Mouse (Mus musculus) c-Kit-positive CD71-negative TER-119-negative erythroid progenitor cells, embryonic 14.5 days (primary cell): ENCODE measurements at regions not wholly inside any gene's neighbourhood (a gene's known extent, or its start where the extent isn't known, plus 50 kb on each side); places are given as distances from the start of the nearest gene placed in this dataset.

Source experiments
- DNase-seq: peaks from one replicate; pipeline ENCODE4 v3.0.0-alpha.2; 2013; ENCODE audit warnings: low read depth

DNA sequence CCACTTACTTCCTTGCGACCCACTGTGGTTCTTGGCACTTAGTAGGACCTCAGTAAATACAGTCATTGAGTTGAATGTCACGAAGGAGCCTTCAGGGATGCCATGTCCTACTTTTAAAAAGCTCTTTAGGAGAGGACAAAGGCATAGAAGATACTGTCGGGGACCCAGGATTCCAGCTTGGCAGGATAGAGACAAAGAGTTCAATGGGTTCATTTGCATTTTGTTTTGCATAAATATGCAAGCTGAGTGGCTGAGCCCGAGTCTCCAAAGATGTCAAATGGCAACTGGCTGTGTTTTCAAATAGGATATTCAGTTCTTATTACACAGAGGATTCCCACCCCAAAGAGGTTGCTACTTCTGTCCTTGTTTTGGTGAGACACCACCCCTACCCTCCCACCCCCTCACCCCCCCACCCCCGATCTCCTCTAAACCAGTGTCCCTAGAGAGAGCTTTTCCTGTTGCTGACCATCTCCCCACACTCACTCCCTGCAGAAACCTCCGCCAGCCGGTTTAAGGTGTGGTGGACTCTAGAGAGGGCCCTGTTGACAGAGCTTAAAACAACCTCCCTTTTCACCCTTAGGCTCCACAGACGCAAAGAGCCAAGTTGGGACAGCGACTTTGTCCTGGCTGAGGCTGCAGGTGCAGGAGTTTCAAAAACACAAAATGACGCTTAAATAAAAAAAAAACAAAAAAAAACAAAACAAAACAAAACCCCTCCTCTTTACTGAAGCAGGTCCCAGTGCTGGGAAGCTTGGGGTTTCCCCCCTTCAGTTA lies 57.9 kb downstream of the Sox9 start:
- DNase-seq: no peak

DNA sequence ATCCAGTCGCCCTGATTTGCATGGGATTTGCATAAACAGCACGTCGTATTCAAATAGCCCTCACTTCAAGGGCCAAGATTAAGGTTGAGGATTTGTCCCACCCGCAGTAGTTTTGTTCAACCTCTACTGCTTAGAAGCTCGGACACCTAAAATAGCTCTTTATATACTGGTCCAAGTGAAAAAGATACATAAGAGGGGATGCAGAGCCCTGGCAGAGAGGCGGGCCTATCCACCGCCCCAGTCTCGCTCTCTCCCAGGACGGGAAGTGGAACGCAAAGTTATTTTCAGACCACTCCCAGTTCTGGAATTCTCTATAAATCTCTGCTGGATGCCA lies 58.4 kb downstream of the Sox9 start:
- no peak for DNase-seq

DNA sequence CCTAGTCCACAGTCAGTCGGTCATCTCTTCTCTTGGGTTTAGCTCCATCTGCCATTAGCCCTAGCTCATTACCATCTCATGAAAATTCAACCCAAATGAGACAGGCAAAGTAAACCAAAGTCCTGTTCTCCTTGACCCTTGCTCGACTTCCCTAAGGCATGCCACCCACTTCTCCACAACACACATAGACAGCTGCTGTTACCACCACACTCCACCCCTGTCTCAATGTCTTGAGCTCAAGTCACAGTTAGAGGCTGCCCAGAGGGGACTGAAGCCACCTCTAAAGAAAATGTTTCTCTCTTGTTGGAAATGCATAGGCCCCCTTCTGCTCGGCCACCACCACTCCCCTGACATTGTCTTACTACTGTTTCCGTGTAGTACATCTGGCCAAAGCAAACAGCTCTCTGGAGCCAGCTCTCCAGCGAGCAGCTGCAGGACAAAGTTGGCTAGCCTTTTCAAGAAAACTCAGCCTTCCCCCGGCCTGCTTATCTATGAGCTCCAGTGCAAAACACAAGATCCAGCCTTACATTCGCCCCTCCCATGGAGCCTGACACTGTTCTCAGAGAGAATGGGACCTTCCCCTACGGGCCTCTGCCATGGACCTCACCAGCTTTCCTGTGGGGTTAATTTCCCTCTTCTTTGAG lies 62.4 kb downstream of the Sox9 start:
- DNase-seq: no peak

GRCm38 (mm10) chr11:112847146-112847545 lies 65.1 kb downstream of the Sox9 start:
- DNase-seq: no peak

- DNase-seq: no peak
Observed at GRCm38 (mm10) chr11:112847851-112848250, 65.8 kb downstream of the Sox9 start.

DNA sequence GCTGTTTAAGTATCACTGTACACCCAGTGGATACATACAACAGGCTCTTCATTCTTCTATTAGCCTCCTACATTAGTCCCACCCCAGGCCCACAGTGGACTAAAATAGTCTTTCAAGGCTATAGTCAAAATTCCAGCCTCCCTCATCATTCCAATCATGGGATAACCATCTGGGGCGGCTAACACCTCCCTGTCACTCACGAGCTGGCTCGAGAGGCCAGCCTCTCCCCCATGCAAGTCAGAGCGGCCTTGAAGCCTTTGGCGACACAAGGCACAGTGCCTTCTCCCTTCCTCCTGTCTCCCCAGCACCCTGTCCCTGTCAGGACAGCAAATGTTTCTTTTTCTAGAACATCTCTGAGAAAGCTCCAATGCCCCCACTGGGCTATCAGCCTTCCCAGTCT lies 68.0 kb downstream of the Sox9 start:
- no peak for DNase-seq

- no peak for DNase-seq
Observed at GRCm38 (mm10) chr11:112850532-112851272, 68.7 kb downstream of the Sox9 start.

DNA sequence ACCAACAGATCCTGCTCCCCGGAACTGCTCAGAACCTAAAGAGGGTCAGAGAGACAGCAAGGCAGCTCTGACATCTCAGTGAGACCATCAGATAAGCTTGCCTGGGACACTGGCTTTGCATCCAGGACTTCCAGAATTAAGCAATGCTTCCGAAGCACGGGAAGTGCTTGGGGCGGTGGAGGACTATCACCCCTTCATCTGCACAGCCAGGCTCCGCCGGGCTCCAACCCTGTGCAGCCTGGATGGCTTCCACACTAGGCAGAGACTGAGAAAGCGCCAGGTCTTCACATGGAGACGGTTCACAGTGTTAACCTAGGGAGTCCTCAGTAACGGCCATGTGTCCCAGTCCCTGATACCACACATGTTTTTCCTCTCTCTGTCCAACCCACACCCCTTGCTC lies 69.3 kb downstream of the Sox9 start:
- DNase-seq: no peak

DNA sequence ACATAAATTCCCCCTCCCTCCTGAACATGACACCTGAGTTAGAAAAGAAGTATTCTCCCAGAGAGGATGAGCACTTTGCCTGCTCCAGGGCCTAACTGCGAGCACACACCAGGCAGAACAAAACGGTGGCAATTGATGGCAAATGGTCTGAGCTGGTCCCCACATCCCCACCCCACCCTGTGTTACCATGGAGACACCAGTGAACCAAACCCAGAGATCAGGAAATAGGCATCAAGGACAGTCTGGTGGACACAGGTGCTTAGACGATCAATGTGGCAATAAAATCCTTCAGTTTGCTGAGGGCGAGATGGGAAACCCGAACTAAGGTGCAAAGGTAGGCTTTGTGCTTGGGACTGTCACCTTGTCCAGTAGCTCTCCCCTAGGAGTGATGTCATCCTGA lies 74.0 kb downstream of the Sox9 start:
- DNase-seq: no peak

DNA sequence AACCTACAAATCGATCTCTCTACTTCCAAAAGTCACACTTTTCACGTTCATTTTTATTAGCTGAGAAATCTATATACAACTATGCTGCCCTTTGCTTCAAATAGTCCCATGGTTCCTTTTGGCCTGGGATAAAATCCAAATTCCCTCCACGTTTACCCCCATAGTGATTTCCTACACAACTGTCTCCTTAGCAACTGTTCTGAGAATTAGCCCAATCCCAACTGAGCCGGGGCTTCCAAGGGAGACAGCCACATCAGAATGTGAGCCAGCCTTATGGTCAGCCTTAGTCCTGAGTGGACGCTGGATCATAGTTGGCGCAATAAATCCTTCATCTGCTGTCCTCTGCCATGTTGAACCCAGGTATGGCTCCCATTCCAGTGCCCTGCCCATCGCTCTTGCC lies 77.3 kb downstream of the Sox9 start:
- DNase-seq: no peak

DNA sequence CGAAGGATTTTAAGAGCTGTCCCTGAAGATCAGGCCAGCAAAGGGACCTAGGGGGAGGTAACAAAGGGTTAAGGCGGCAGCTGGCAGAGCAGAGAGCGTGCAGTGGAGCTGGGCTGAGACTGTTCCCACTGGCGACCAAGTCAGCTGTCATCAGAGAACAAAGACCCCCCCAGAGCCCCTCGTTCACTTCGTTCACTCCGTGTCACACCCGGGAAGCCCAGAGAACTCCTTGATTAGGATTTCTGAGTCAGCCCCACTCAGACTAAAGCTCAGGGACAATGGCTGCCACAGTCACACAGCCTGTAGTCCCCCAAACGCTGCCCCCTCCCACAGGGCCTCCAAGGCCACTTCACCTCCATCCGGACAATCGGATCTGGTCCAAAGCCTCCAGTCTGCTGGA lies 78.8 kb downstream of the Sox9 start:
- no peak for DNase-seq

GRCm38 (mm10) chr11:112861233-112861632 lies 79.2 kb downstream of the Sox9 start:
- DNase-seq: no peak

DNA sequence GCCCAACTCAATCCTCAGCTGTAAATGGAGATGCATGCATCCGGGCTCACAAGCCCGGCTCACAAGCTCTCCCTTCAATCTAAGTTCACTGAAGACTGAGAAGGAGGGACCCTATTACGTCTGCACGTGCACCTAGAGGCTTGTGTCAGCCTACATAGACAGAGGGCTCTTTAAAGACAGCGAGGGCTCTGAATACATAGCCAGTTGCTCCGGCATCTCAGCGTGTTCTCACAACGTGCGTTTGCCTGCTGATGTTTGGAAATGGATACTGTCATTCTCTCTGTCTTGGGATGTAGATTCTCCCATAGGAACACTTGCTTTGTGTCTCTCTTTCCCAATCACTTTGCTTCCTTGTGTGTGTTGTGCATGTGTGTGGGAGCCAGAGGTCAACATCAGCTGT lies 83.8 kb downstream of the Sox9 start:
- no peak for DNase-seq

DNA sequence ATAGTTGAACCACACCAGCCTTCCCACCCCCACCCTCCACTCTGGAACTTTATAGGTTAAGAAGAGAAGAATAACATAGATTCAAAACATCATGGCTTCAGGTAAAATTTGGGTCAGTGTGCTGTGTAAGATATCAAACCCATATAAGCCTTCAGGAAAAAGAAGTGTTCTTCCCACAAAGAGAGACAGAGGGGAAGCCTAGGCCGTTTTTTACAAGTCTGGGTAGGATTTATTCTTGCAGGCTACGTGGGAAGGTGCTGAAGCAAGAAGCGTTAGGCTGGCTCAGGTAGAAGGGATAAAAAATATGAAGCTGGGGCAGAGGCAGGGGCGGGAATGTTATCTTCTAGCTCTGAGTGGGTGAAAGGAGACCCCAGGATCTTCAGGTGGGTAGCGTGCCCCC lies 87.5 kb downstream of the Sox9 start:
- DNase-seq: no peak

DNA sequence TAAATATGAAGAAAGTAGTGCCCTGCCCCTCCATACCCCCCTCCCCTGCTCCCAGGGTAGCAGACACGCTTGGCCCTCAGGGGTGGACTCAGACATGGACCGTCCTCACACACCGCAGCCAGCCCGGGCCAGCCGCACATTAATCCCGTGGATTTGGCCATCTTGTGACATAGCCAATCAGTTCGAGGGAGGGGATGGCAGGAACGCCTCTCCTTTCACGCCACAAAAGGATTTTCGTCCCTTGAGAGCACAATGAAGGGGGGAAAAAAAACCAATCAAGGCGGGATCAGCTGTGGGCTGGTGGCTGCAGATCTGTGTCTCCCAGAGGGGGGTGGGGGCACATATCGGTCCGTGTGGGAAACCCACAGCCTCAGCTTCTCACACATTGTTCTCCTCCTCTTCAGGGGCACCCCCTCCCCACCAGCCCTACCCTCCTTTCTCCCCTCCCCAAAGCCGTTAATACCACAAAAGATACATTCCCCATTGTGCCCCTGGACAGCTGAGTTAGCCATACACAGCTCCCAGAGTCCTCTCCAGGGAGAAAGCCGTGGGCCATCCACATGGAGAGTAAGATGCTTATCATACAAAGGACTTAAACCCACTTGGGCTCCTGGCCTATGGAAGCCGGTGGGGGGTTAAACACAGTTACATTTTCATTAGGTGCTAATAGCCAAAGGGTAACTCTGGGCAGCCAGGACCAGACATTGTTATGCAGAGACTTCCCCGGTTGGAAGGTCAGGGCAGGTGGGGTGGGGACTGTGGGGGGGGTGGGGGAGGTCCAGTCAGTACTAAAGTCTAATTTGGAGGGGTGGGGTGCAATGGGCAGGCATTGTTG lies 88.4 kb downstream of the Sox9 start:
- DNase-seq: no peak

DNA sequence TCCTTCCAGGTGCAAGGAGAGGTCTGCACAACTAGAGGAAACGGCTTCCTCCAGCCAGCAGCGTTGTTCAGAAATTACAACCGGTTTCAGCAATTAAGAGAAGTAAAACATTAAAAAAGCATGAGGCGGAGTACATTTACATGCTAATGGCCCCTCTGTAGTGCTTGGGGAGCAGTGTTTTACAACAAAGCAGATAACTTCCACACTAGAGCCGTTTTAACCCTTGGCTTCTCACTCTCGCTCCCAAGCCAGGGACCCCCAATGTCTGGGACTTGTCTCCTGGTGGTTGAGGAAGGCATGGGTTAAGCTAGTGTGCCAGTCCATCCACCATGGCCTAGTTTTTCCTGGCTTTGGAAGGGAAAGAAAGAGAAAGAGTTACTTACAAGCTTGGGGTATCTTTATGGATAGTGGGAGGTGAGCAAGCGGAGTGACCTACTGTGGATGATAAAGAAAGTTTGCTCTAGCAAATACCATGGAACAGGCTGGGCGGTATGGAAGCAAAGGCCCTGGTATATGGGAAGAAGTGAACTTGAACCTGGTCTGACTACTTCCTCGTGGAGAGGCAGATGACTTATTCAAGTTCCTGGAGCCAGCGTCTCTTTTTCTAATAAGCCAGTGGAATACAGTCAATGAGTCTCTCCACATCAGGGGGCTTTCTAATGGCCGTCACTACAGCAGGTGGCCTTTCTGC lies 90.8 kb downstream of the Sox9 start:
- DNase-seq: no peak

- no peak for DNase-seq
Observed at GRCm38 (mm10) chr11:112874239-112874638, 92.2 kb downstream of the Sox9 start.

DNA sequence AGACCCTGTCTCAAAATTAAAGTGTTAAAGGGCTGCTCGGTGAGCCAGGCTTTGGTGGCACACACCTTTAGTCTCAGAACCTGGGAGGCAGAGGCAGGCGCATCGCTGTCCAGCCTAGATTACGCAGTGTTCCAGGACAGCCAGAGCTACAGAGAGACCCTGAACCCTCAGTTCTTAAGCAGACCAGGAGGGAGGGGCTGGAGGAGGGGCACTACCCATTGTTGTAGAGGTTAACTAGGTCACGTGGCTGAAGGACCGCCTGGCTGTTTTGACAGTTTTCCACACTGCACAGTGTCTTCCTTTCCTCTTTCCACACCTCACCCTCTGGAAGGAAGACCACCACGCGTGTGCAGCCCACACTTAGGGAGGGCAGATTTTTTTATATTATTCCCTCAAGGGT lies 94.2 kb downstream of the Sox9 start:
- DNase-seq: no peak

GRCm38 (mm10) chr11:112878436-112878835 lies 96.4 kb downstream of the Sox9 start:
- no peak for DNase-seq

DNA sequence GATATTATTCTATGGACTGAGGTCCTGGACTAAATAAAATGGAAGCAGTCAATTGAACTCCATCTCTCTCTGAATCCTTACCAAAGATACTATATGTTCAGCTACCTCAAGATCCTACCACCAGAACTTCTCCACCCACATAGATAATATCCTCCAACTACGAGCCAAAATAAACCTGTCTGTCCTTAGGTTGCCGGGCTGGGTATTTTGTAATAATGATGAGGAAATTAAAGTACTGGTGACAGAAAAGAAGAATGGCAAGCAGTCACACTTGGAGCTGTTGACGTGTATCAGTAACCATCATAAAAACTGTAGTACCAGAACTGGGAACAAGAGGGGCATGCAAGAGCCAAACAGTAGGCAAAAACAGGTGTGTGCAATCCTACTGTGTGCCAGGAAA lies 98.7 kb downstream of the Sox9 start:
- DNase-seq: no peak

DNA sequence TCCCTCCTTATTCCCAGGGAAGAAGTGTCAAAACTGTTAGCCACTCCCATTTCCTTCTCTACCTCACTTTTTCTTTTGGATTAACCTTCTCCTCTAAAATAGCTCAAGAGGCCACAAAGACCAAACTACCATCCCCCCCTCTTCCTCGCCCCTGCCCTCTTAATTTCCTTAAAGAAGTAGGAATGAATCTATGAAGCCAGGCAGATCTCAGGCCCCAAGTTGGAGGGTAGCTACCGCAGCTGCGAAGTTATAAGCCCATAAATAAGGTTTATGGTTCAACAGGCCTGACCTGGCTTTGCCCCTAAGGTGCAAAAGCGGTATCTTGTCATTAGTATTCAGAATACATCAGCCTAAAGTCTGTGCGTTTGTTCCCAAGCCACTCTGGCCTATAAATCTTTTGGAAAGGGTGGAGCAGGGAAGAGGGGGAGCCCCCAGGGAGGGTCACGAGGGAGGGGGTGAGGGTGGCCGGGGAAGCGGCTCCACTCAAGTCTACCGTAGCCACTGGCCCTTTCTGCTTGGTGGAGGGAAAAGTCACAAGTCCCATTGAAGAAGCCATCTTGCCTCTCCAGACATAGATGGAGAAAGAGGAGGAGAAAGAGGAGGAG lies 103.4 kb downstream of the Sox9 start:
- no peak for DNase-seq
